Mouse (Mus musculus): ENCODE measurements around the gene Pkdrej. TPM values are rescaled to one million over a fixed set of nuclear protein-coding genes. Genes with fewer than 3 reads are reported as not detected.

Pkdrej gene
- polyA plus RNA-seq, 1 experiment from 2014 or later, result 0.03 TPM

GRCm38 (mm10) chr15:85772146-85772740 lies 49.3 kb downstream of the Pkdrej start:
- no peak for DNase-seq (ENCODE audit: low spot score)

- no peak for DNase-seq (ENCODE audit: low spot score)
These were observed 50.0 kb downstream of the Pkdrej start for GRCm38 (mm10) chr15:85771306-85772121.

- DNase-seq (ENCODE audit: low spot score), result no peak
These were observed 52.5 kb downstream of the Pkdrej start for GRCm38 (mm10) chr15:85768991-85769390.

- DNase-seq (ENCODE audit: low spot score), result no peak
These were observed 54.9 kb downstream of the Pkdrej start for GRCm38 (mm10) chr15:85766677-85767076.

GRCm38 (mm10) chr15:85765022-85765421 lies 56.5 kb downstream of the Pkdrej start:
- no peak for DNase-seq (ENCODE audit: low spot score)

Other genes starting within 250 kb of the Pkdrej start
- 0.73 and 1.3 TPM in 2 replicates for gene Wnt7b, start 239.3 kb downstream of the Pkdrej start, polyA plus RNA-seq (2015; fragmentation: Nextera tagmentation; extraction: Ambion mirVana)
- 0.48 and 0.72 TPM in 2 replicates for gene Ppara, start 86.8 kb downstream of the Pkdrej start, polyA plus RNA-seq (2015; fragmentation: Nextera tagmentation; extraction: Ambion mirVana)
- gene Cdpf1, start 10.0 kb downstream of the Pkdrej start, polyA plus RNA-seq (2015; fragmentation: Nextera tagmentation; extraction: Ambion mirVana), result 62.3 and 62.9 TPM in 2 replicates
- gene Ttc38, start 10.6 kb upstream of the Pkdrej start, polyA plus RNA-seq (2015; fragmentation: Nextera tagmentation; extraction: Ambion mirVana), result 8.1 and 10.1 TPM in 2 replicates
- gene Gtse1, start 38.0 kb upstream of the Pkdrej start, polyA plus RNA-seq (2015; fragmentation: Nextera tagmentation; extraction: Ambion mirVana), result 27.0 and 27.4 TPM in 2 replicates
- 33.9 and 34.3 TPM in 2 replicates for gene Trmu, start 57.6 kb upstream of the Pkdrej start, polyA plus RNA-seq (2015; fragmentation: Nextera tagmentation; extraction: Ambion mirVana)
- 2.9 and 3.6 TPM in 2 replicates for gene Celsr1, start 212.0 kb upstream of the Pkdrej start, polyA plus RNA-seq (2015; fragmentation: Nextera tagmentation; extraction: Ambion mirVana)
- gene Gramd4, start 236.0 kb upstream of the Pkdrej start, polyA plus RNA-seq (2015; fragmentation: Nextera tagmentation; extraction: Ambion mirVana), result 14.8 TPM in 2 replicates